Mouse (Mus musculus) erythroblast, embryonic 14.5 days (primary cell): Measurements from ENCODE around the gene Slc12a6. TPM values are rescaled to one million over a fixed set of nuclear protein-coding genes. Genes with fewer than 3 reads are reported as not detected.

Source experiments
- H3K27me3 ChIP-seq: 2 replicates; pipeline ENCODE4 v1.6.1; 2012; ENCODE audit warnings: inconsistent platforms; ENCODE audit not compliant: control insufficient read depth
- H3K36me3 ChIP-seq: 2 replicates; pipeline ENCODE4 v1.6.1; 2012; ENCODE audit warnings: mild to moderate bottlenecking, inconsistent platforms; ENCODE audit not compliant: control insufficient read depth
- H3K4me1 ChIP-seq: 2 replicates; pipeline ENCODE4 v1.6.1; 2012; ENCODE audit warnings: inconsistent platforms; ENCODE audit not compliant: control insufficient read depth
- H3K4me3 ChIP-seq: replicated peaks from 2 replicates; pipeline ENCODE3; 2012; ENCODE audit warnings: moderate library complexity, mild to moderate bottlenecking, inconsistent platforms
- H3K9me3 ChIP-seq: 2 replicates; pipeline ENCODE4 v1.6.1; 2012; ENCODE audit warnings: low read length, inconsistent platforms, mixed read lengths; ENCODE audit not compliant: control insufficient read depth
- GATA1 ChIP-seq: IDR thresholded peaks from 2 replicates; pipeline ENCODE4 v1.6.1; 2012; ENCODE audit warnings: low read length, inconsistent platforms, mixed read lengths
- TAL1 ChIP-seq: IDR thresholded peaks from 3 replicates; pipeline ENCODE4 v1.6.1; 2012; ENCODE audit warnings: low read length, inconsistent platforms, mixed read lengths
- polyA plus RNA-seq: library from polyadenylated mRNA; stranded (reverse); fragments of >175 nt; gene quantifications from 2 replicates; pipeline ENCODE4 v1.2.3, GENCODE M21; 2012

The Slc12a6 gene
- polyA plus RNA-seq, 1 experiment: 0.47 TPM

DNA sequence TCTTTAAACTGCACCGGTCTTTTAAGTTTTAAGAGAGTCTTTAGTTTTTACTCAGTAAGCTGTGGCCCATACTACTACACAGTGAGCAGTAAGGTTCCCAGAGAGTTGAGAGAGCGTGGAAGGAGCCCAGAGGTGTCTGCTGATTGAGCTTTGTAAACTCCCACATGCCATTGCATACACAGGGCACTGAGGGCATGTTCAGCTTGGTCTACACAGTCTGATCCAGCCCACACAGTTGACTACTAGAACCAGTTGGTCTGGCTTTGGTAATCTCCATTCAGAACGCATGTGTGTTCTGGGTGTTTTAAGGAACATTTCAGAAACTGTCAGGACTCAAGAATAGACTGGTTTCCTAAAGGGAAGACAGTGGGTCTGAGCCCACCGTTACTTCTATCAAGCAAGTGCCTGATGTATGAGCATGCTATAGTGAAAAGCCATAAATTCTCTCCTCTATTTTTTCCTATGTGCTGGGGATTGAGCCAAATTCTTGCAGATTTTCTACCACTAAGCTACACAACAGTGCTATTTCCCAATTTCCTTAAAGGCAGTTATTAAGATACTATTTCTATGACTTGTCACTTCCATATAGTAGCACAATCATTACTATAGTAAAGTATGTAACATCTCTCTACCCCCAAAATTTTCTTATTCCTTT, 125.8 kb downstream of the Slc12a6 start:
- Histone ChIP-seq H3K27me3 (no peaks in the 10 kb centered on the region), H3K9me3 (no peaks in the 10 kb centered on the region), H3K36me3 (peaks cover 14% of the 10 kb centered on the region), H3K4me3 (no peak overlapping the region), H3K4me1 (peaks cover 17% of the 10 kb centered on the region)
- TF ChIP-seq GATA1 (no peak), TAL1 (no peak)

DNA sequence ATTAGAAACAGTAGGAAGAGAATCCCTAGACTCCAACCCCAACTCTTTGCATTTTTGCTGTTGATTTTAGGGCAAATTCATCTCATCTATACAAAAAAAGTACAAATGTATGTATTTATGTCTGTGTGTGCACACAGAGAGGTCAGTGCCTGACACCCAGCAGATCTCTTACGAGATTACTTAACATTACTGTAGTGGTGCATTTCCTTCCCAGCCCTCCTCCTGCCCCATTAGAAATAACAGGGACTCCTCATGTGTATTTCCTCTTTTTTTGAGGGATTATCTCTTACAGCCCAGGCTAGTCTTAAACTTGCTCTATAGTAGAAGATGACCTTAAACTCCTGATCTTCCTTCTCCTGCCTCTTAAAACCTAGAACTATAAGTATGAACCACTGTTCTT, 127.1 kb downstream of the Slc12a6 start:
- H3K36me3 ChIP-seq: peaks cover 16% of the 10 kb centered on the region
- TF ChIP-seq GATA1 (no peak), TAL1 (no peak)
- no peaks in the 10 kb centered on the region for H3K9me3 ChIP-seq
- no peak overlapping the region for H3K4me3 ChIP-seq
- H3K27me3 ChIP-seq: no peaks in the 10 kb centered on the region
- peaks cover 20% of the 10 kb centered on the region for H3K4me1 ChIP-seq

DNA sequence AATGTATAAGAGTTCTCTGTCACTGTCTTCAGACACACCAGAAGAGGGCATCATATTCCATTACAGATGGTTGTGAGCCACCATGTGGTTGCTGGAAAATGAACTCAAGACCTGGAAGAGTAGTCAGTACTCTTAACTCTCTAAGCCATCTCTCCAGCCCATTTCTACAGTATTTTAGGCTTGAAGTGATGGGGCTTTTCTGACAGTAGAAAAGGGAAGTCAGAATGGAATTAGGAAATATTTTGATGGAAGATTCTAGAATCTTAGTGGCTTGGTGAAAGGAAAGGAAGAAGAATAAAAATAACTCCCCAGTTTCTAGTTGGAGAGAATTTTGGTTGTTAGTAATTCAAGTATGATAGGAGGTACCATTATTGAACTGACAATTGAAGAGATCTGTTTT, 128.3 kb downstream of the Slc12a6 start:
- no peaks in the 10 kb centered on the region for H3K27me3 ChIP-seq
- no peak overlapping the region for H3K4me3 ChIP-seq
- no peaks in the 10 kb centered on the region for H3K9me3 ChIP-seq
- H3K4me1 ChIP-seq: peaks cover 20% of the 10 kb centered on the region
- no peak for TF ChIP-seq GATA1
- no peak for TF ChIP-seq TAL1
- peaks cover 9% of the 10 kb centered on the region for H3K36me3 ChIP-seq

DNA sequence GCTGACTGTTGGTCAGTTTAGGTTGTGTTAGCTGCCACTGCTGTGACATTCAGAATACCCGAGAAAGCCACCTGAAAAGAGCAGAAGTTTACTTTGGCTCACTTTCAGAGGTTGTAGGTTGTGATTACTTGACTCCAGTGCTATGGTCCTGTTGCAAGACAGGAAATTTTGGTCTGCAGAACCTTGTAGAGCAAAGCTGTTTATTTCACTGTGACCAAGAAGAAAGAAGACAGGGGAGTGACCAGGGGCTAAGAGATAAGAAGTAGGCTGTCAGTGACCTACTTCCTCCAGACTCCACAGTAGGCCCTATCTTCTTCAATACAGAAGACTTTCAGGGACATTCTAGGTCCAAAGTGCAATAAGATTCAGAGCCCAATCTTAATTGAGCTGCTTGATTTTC, 131.0 kb downstream of the Slc12a6 start:
- Histone ChIP-seq H3K27me3 (no peaks in the 10 kb centered on the region), H3K4me1 (peaks cover 11% of the 10 kb centered on the region), H3K36me3 (peaks cover 4% of the 10 kb centered on the region), H3K4me3 (no peak overlapping the region), H3K9me3 (no peaks in the 10 kb centered on the region)
- TF ChIP-seq GATA1 (no peak), TAL1 (no peak)

DNA sequence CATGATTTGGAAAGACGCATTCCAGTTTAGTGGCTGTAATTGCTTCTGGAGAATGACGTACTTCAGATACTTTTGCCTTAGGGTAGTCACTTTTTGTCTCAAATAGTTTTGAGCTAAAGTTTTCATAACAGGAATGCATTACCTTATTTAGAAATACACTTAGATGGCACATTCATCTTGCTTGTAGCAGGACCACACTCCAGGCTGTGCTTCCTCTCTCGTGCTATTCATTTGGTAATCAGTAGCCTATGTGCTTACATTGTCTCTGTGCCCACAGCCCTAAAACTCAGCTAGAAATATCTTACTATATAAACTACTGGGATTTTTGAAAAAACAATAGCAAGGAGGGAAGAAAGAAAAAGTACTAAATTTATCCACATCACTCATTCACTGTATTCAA, 141.4 kb downstream of the Slc12a6 start:
- H3K27me3 ChIP-seq: no peaks in the 10 kb centered on the region

More for the DNA sequence above, 141.4 kb downstream of the Slc12a6 start:
- H3K9me3 ChIP-seq: no peaks in the 10 kb centered on the region
- TF ChIP-seq TAL1: no peak
- TF ChIP-seq GATA1: no peak
- no peaks in the 10 kb centered on the region for H3K4me1 ChIP-seq
- H3K36me3 ChIP-seq: peaks cover 67% of the 10 kb centered on the region
- no peak overlapping the region for H3K4me3 ChIP-seq

Other genes with a start within 250 kb of the Slc12a6 start
- gene Olfr1311, start 241.4 kb upstream of the Slc12a6 start, polyA plus RNA-seq: not detected in 2 replicates
- not detected in 2 replicates for gene Olfr1312, start 215.6 kb upstream of the Slc12a6 start, polyA plus RNA-seq
- gene Olfr1313, start 188.0 kb upstream of the Slc12a6 start, polyA plus RNA-seq: not detected in 2 replicates
- not detected in 2 replicates for gene Olfr1314, start 169.0 kb upstream of the Slc12a6 start, polyA plus RNA-seq
- not detected in 2 replicates for gene Olfr1315-ps1, start 150.4 kb upstream of the Slc12a6 start, polyA plus RNA-seq
- gene Olfr1316, start 130.8 kb upstream of the Slc12a6 start, polyA plus RNA-seq: not detected in 2 replicates
- gene Olfr1317, start 125.5 kb upstream of the Slc12a6 start, polyA plus RNA-seq: 0.03 TPM in 1 of 2 replicates, not detected in the other
- gene Olfr1318, start 111.6 kb upstream of the Slc12a6 start, polyA plus RNA-seq: 0.03 TPM in 1 of 2 replicates, not detected in the other
- gene Lpcat4, start 26.4 kb upstream of the Slc12a6 start, polyA plus RNA-seq: 0.11 and 0.85 TPM in 2 replicates
- gene Nutm1, start 6.5 kb upstream of the Slc12a6 start, polyA plus RNA-seq: not detected in 2 replicates
- gene Nop10, start 3.9 kb upstream of the Slc12a6 start, polyA plus RNA-seq: 1.5 and 1.9 TPM in 2 replicates
- gene Gm21985, start 489 bp downstream of the Slc12a6 start, polyA plus RNA-seq: not detected in 2 replicates
- gene Emc4, start 102.2 kb downstream of the Slc12a6 start, polyA plus RNA-seq: 0.78 and 1.1 TPM in 2 replicates
- 0.14 and 0.29 TPM in 2 replicates for gene Katnbl1, start 113.4 kb downstream of the Slc12a6 start, polyA plus RNA-seq
- gene Emc7, start 189.2 kb downstream of the Slc12a6 start, polyA plus RNA-seq: 0.18 and 0.19 TPM in 2 replicates
- not detected in 2 replicates for gene Chrm5, start 214.9 kb downstream of the Slc12a6 start, polyA plus RNA-seq
- 0.41 and 0.45 TPM in 2 replicates for gene Aven, start 227.1 kb downstream of the Slc12a6 start, polyA plus RNA-seq